Mouse (Mus musculus): ENCODE results near the gene Mars2. TPM values are rescaled to one million over a fixed set of nuclear protein-coding genes. Genes with fewer than 3 reads are reported as not detected.

The Mars2 gene
- 1 to 10 TPM; 2.5 to 3.9 TPM for polyA plus RNA-seq (2017; shearing (Covaris generic))

DNA sequence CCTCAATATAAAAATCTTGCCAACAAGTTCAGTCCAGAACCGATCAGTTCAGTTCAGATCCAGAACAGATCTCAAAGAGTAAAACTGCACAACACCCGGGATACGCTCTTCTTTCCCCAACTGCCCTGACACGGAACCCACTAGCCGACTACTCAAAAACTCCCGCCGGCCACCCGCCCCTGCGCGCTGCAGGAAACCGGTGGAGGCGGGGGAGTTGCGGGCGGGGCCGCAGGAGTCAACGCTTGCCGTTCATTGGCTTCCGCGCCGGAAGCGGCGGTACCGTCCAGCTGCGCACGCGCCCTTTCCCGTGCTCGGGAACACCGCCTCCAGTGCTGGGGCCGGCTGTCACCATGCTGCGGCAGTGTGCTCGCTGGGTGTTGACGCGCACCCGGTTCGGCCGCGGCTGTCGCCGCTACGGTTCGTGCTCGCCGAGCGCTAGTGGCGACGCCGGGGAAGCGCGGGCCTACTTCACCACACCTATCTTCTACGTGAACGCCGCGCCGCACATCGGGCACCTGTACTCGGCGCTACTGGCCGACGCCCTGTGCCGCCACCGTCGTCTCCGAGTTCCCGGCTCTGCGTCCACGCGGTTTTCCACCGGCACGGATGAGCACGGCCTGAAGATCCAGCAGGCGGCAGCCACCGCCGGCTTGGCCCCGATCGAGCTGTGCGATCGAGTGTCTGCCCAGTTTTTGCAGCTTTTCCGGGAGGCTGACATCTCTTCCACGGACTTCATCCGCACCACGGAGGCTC lies at the start of gene Mars2:
TSS of gene Mars2 (plus strand) at position 288 of the 753 bp plus-strand sequence.

DNA sequence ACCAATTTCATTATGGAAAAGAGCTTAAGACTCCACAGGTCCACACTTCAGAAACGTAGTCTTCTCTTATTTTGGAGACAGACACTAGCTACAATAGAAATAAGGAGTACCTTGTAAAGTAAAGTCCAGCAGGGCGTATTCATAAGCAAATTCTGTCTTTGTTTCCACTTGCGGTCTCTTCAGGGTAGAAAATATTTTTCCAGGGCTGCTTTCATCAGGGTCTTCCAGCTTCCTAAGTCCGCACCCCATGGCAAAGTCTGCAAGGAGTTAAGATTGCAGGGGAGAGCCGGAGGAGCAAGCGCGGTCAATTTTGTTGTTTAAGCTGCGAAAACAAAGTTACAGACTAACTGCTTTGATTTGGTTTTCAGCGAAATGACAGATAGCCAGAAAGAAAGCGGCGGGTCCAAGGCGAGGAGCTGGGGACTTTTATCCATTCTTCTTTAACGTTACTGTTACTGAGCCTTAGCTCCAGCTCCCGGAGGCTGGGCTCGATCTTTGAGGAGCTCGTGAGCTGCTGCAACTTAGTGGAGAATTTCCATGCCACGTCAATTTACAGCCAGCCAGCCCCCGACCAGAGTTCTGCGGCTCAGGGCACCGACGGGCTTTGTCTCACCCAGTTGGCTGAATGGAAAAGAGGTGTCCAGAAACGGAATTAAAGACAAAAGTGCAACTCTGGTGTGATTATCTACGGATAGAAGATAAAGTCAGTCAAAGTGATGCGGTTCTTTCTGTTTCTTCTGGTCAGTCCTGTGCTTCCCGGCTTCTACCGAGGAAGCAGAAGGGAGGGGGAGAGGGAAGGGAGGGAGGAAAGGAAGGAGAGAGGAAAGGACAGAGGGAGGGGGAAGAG lies 10.7 kb upstream of the Mars2 start, which contains the start of gene Rftn2:
TSS of gene Rftn2 (minus strand) at position 772 of the 847 bp plus-strand sequence.

Other genes with a start within 250 kb of the Mars2 start
- gene Sf3b1, start 209.7 kb upstream of the Mars2 start, polyA plus RNA-seq (2017; shearing (Covaris generic)): 100 to 1,000 TPM; 537 to 561 TPM
- gene Coq10b, start 184.4 kb upstream of the Mars2 start, polyA plus RNA-seq (2017; shearing (Covaris generic)): 10 to 100 TPM; 34.0 to 43.1 TPM
- 100 to 1,000 TPM; 147 to 165 TPM for gene Hspe1, start 149.0 kb upstream of the Mars2 start, polyA plus RNA-seq (2017; shearing (Covaris generic))
- gene Hspd1, start 148.9 kb upstream of the Mars2 start, polyA plus RNA-seq (2017; shearing (Covaris generic)): 100 to 1,000 TPM; 139 to 171 TPM
- gene Mob4, start 105.9 kb upstream of the Mars2 start, polyA plus RNA-seq (2017; shearing (Covaris generic)): 10 to 100 TPM; 98.7 TPM
- gene Rftn2, start 10.4 kb upstream of the Mars2 start, polyA plus RNA-seq (2017; shearing (Covaris generic)): 1 to 10 TPM; 5.2 to 9.1 TPM
- 1 to 10 TPM; 2.5 to 3.7 TPM for gene Boll, start 126.3 kb downstream of the Mars2 start, polyA plus RNA-seq (2017; shearing (Covaris generic))
- 1 to 10 TPM; 7.4 to 9.6 TPM for gene Plcl1, start 168.7 kb downstream of the Mars2 start, polyA plus RNA-seq (2017; shearing (Covaris generic))